Mouse (Mus musculus): ENCODE measurements around the gene Shisa5.

Gene Shisa5

GRCm38 (mm10) chr9:109038086-109038895 lies at the start of gene Shisa5:
Shisa5 (plus strand) TSS chr9:109038565.
- DNase-seq (ENCODE audit: low spot score): peak; percentile 83

GRCm38 (mm10) chr9:108989802-108990461 lies 48.4 kb upstream of the Shisa5 start:
- no peak for DNase-seq (ENCODE audit: low spot score)

GRCm38 (mm10) chr9:108990462-108990820 lies 47.9 kb upstream of the Shisa5 start:
- no peak for DNase-seq (ENCODE audit: low spot score)

- peak; percentile 88 for DNase-seq (ENCODE audit: low spot score)
These were observed 46.8 kb upstream of the Shisa5 start, which contains the start of gene Pfkfb4 for GRCm38 (mm10) chr9:108991428-108992084. Pfkfb4 (plus strand) TSS chr9:108991778.

- no peak for DNase-seq (ENCODE audit: low spot score)
These were observed 46.3 kb upstream of the Shisa5 start for GRCm38 (mm10) chr9:108992085-108992469.

GRCm38 (mm10) chr9:108992620-108993361 lies 45.6 kb upstream of the Shisa5 start:
- no peak for DNase-seq (ENCODE audit: low spot score)

- no peak for DNase-seq (ENCODE audit: low spot score)
These were observed 42.0 kb upstream of the Shisa5 start for GRCm38 (mm10) chr9:108996411-108996810.

- no peak for DNase-seq (ENCODE audit: low spot score)
These were observed 39.8 kb upstream of the Shisa5 start for GRCm38 (mm10) chr9:108998287-108999166.

- DNase-seq (ENCODE audit: low spot score): no peak
These were observed 39.2 kb upstream of the Shisa5 start for GRCm38 (mm10) chr9:108999167-108999526.

- DNase-seq (ENCODE audit: low spot score): peak; percentile 50
These were observed 37.6 kb upstream of the Shisa5 start for GRCm38 (mm10) chr9:109000726-109001125.

- DNase-seq (ENCODE audit: low spot score): no peak
These were observed 35.2 kb upstream of the Shisa5 start for GRCm38 (mm10) chr9:109003201-109003600.

GRCm38 (mm10) chr9:109007025-109007780 lies 31.2 kb upstream of the Shisa5 start:
- no peak for DNase-seq (ENCODE audit: low spot score)

- DNase-seq (ENCODE audit: low spot score): no peak
These were observed 30.3 kb upstream of the Shisa5 start for GRCm38 (mm10) chr9:109008081-109008480.

- no peak for DNase-seq (ENCODE audit: low spot score)
These were observed 29.2 kb upstream of the Shisa5 start for GRCm38 (mm10) chr9:109008994-109009635.

GRCm38 (mm10) chr9:109009636-109010315 lies 28.6 kb upstream of the Shisa5 start:
- no peak for DNase-seq (ENCODE audit: low spot score)

GRCm38 (mm10) chr9:109010316-109010690 lies 28.1 kb upstream of the Shisa5 start:
- no peak for DNase-seq (ENCODE audit: low spot score)

GRCm38 (mm10) chr9:109015397-109015796 lies 23.0 kb upstream of the Shisa5 start:
- DNase-seq (ENCODE audit: low spot score): no peak

- DNase-seq (ENCODE audit: low spot score): no peak
These were observed 21.3 kb upstream of the Shisa5 start for GRCm38 (mm10) chr9:109016973-109017604.

GRCm38 (mm10) chr9:109021428-109021827 lies 16.9 kb upstream of the Shisa5 start:
- no peak for DNase-seq (ENCODE audit: low spot score)
